Mouse (Mus musculus) spleen, adult 2 months (tissue): Measurements from ENCODE around the gene Fam47e. TPM values are rescaled to one million over a fixed set of nuclear protein-coding genes. Genes with fewer than 3 reads are reported as not detected.

Source experiments
- DNase-seq, 2 experiments: peaks; one replicate each; pipeline versions ENCODE4 v3.0.0 to v3.0.0-alpha.2; 2012 to 2021; ENCODE audit warnings: low spot score in 2 of 2, low read depth in 1 of 2
- H3K27ac ChIP-seq: fragments of 200-500 bp; 2 replicates; pipeline ENCODE4 v1.5.1; 2012; ENCODE audit warnings: low read length, inconsistent platforms; ENCODE audit not compliant: insufficient read depth
- H3K27me3 ChIP-seq: fragments of 200-500 bp; 2 replicates; pipeline ENCODE4 v1.6.1; 2012; ENCODE audit warnings: mild to moderate bottlenecking, moderate library complexity, low read length, inconsistent platforms; ENCODE audit not compliant: control insufficient read depth, insufficient read depth
- H3K36me3 ChIP-seq: fragments of 200-500 bp; 2 replicates; pipeline ENCODE4 v1.6.1; 2012; ENCODE audit warnings: mild to moderate bottlenecking, low read length, inconsistent platforms; ENCODE audit not compliant: control insufficient read depth, insufficient read depth
- H3K4me1 ChIP-seq: fragments of 200-500 bp; 2 replicates; pipeline ENCODE4 v1.6.1; 2011; ENCODE audit warnings: inconsistent platforms; ENCODE audit not compliant: control insufficient read depth, insufficient read depth, insufficient read length
- H3K4me3 ChIP-seq: fragments of 200-500 bp; 2 replicates; pipeline ENCODE4 v1.5.1; 2011; ENCODE audit warnings: mild to moderate bottlenecking, inconsistent platforms; ENCODE audit not compliant: insufficient read depth, insufficient read length; ENCODE audit errors: extremely low read depth
- CTCF ChIP-seq: fragments of 200-500 bp; IDR thresholded peaks from 2 replicates; pipeline ENCODE4 v1.5.1; 2011; ENCODE audit warnings: mild to moderate bottlenecking, inconsistent platforms; ENCODE audit not compliant: insufficient read depth, insufficient read length, insufficient replicate concordance; ENCODE audit errors: extremely low read depth
- POLR2A ChIP-seq: fragments of 200-500 bp; IDR thresholded peaks from 2 replicates; pipeline ENCODE4 v1.6.1; 2011; ENCODE audit warnings: low read depth, low read length, inconsistent platforms
- WGBS: fragments of 180-500 bp; shearing (Covaris S2); methylation state at CpG from one replicate; pipeline ENCODE4 v1.1.7; 2018; 5-methylcytosine and 5-hydroxymethylcytosine counted together
- polyA plus RNA-seq: library from polyadenylated mRNA; depleted of rRNA; stranded (reverse); fragments of >200 nt; gene quantifications from 2 replicates; pipeline ENCODE4 v1.2.3, GENCODE M21; 2012

The Fam47e gene
- polyA plus RNA-seq, 1 experiment, result 0.19 TPM

- no peak for TF ChIP-seq POLR2A
- TF ChIP-seq CTCF, result no peak
- Histone ChIP-seq H3K4me3 (no peak overlapping the region), H3K27me3 (no peaks in the 10 kb centered on the region), H3K4me1 (no peaks in the 10 kb centered on the region), H3K27ac (no peak overlapping the region), H3K36me3 (no peaks in the 10 kb centered on the region)
- no peak for DNase-seq
- 83% methylated on average over 1 of the region's 1 CpGs for WGBS
Measured at GRCm38 (mm10) chr5:92557508-92557907, 2.6 kb downstream of the Fam47e start.

- Histone ChIP-seq H3K27me3 (no peaks in the 10 kb centered on the region), H3K27ac (no peak overlapping the region), H3K4me1 (no peaks in the 10 kb centered on the region), H3K4me3 (no peak overlapping the region), H3K36me3 (no peaks in the 10 kb centered on the region)
- TF ChIP-seq CTCF (no peak), POLR2A (no peak)
- 84% methylated on average over 2 of the region's 2 CpGs for WGBS
- no peak for DNase-seq
Measured at GRCm38 (mm10) chr5:92560201-92560600, 5.3 kb downstream of the Fam47e start.

- WGBS, result 81% methylated on average over 13 of the region's 13 CpGs
- H3K4me1 ChIP-seq, result no peaks in the 10 kb centered on the region
- no peak for DNase-seq
- no peaks in the 10 kb centered on the region for H3K27me3 ChIP-seq
- no peak for TF ChIP-seq POLR2A
- TF ChIP-seq CTCF, result no peak
- no peak overlapping the region for H3K4me3 ChIP-seq
- no peaks in the 10 kb centered on the region for H3K36me3 ChIP-seq
- no peak overlapping the region for H3K27ac ChIP-seq
Measured at GRCm38 (mm10) chr5:92562002-92562401, 7.1 kb downstream of the Fam47e start.

GRCm38 (mm10) chr5:92571232-92571631 is 16.4 kb downstream of the Fam47e start:
- H3K36me3 ChIP-seq, result no peaks in the 10 kb centered on the region
- TF ChIP-seq CTCF (no peak), POLR2A (no peak)
- H3K4me3 ChIP-seq, result no peak overlapping the region
- no peak overlapping the region for H3K27ac ChIP-seq
- DNase-seq, result no peak
- WGBS, result 88% methylated on average over 4 of the region's 4 CpGs
- no peaks in the 10 kb centered on the region for H3K27me3 ChIP-seq
- H3K4me1 ChIP-seq, result no peaks in the 10 kb centered on the region

DNA sequence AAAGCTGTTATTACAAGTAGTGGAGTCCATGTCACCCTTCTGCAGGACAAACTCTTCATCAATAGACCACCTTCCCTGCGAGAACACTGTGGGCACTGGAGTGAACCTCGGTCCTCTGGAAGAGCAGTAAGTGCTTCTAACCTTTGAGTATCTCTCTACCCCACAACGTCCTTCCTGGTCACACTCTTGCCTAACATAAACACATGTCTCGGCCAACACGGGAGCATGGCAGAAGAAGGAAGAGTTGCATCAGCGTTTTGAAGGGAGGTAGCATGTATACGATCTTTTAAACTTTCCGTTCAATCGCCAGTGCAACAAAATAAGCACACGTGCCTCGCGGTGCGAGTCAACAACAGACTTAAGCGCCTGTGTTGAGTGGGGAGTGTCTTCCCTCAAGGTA is 24.7 kb downstream of the Fam47e start:
- WGBS, result 82% methylated on average over 14 of the region's 14 CpGs
- Histone ChIP-seq H3K27ac (no peak overlapping the region), H3K4me3 (no peak overlapping the region), H3K27me3 (no peaks in the 10 kb centered on the region), H3K36me3 (no peaks in the 10 kb centered on the region), H3K4me1 (no peaks in the 10 kb centered on the region)
- no peak for DNase-seq
- no peak for TF ChIP-seq CTCF
- TF ChIP-seq POLR2A, result no peak

DNA sequence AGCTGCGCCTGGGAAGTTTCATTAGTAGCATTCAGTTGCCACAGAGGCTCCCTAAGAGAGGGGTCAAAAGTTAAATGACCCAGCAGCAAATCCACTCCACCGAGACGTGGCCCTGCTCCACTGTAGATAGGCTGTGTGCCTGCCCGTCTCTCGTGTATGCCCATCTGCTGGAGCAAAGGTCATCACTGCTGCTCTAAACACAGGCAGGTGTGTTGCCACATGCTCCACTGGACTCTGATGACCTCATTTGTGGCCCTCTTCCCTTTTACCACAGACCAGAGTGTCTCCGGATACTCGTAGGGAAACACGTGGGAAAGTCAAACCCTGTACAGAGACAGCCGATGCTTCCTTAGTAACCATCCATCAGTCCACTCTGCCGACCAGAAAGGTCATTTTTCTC is 31.1 kb downstream of the Fam47e start:
- H3K36me3 ChIP-seq, result no peaks in the 10 kb centered on the region
- H3K27me3 ChIP-seq, result no peaks in the 10 kb centered on the region
- 80% methylated on average over 10 of the region's 10 CpGs for WGBS
- H3K27ac ChIP-seq, result no peak overlapping the region
- H3K4me1 ChIP-seq, result no peaks in the 10 kb centered on the region
- TF ChIP-seq CTCF (no peak), POLR2A (no peak)
- H3K4me3 ChIP-seq, result no peak overlapping the region
- DNase-seq, result no peak

DNA sequence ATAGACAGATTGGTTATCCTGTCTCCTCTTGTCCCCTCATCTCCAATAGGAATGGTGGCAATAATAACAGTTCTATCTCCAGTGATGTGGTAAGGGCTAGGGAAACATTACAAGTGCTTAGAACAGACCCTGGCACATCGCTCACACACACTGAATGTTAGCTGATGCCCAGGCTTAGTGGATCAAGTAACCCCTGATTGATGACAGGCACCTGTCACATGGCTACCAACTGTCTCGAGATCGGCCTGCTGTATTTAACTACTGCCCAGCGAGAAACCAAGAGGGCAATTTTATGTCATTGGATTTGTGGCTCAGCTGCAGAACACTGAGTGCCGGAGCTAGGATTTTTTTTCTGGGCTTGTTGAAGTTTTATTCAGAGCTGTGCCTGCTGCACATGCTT is 40.2 kb downstream of the Fam47e start:
- no peaks in the 10 kb centered on the region for H3K36me3 ChIP-seq
- no peak overlapping the region for H3K4me3 ChIP-seq
- no peak for DNase-seq
- WGBS, result 85% methylated on average over 5 of the region's 5 CpGs
- H3K27ac ChIP-seq, result no peak overlapping the region
- H3K4me1 ChIP-seq, result no peaks in the 10 kb centered on the region
- TF ChIP-seq POLR2A (no peak), CTCF (no peak)
- no peaks in the 10 kb centered on the region for H3K27me3 ChIP-seq

- TF ChIP-seq CTCF (no peak), POLR2A (no peak)
- Histone ChIP-seq H3K27ac (no peak overlapping the region), H3K36me3 (no peaks in the 10 kb centered on the region), H3K4me3 (no peak overlapping the region), H3K4me1 (no peaks in the 10 kb centered on the region), H3K27me3 (no peaks in the 10 kb centered on the region)
- whole genome bisulfite sequencing, result 90% methylated on average over 8 of the region's 8 CpGs
- no peak for DNase-seq
Measured at GRCm38 (mm10) chr5:92596865-92597264, 42.0 kb downstream of the Fam47e start.
